9 mouse cellular contexts compared by ENCODE assay signal in genomic region chr12:3843371-3843861, GRCm38 (mm10). TPM values are rescaled to one million over a fixed set of nuclear protein-coding genes. Genes with fewer than 3 reads are reported as not detected.
DNase-seq lines count a peak whose midpoint lies in the region; ATAC-seq and TF ChIP-seq lines count a peak whose summit lies in the region.
"Had no signal": no experiment of that assay in that cellular context is flagged by ENCODE, and none has a peak within 500 bp of the region (broad histone marks: within the 10 kb centered on the region; RNA-seq: fewer than 3 reads in every experiment).

No protein-coding gene starts in this region.

- 19% methylated on average over 7 of the region's 7 CpGs for WGBS in heart, adult 2 months
- WGBS in embryonic facial prominence, embryonic 15.5 days, result 6% methylated on average over 7 of the region's 7 CpGs
- WGBS in hindbrain, embryonic 13.5 days, result 11% methylated on average over 7 of the region's 7 CpGs
- WGBS in midbrain, embryonic 16.5 days, result 10% methylated on average over 7 of the region's 7 CpGs

- no peak for TF ChIP-seq EP300 in heart, adult 2 months (IDR thresholded peaks at IDR 0.05; ENCODE audit: insufficient read depth, low read depth, low read length)

- H3K27ac ChIP-seq in heart, adult 2 months, result no peak overlapping the region; the same call in 1 of the 2 replicates
- H3K27ac ChIP-seq in embryonic facial prominence, embryonic 15.5 days (replicated peaks), result peak overlapping the region; percentile 59
- H3K27ac ChIP-seq in hindbrain, embryonic 13.5 days, result peak overlapping the region; percentile 70
- peak overlapping the region; percentile 49; the same call in 1 of the 2 replicates for H3K27ac ChIP-seq in midbrain, embryonic 16.5 days (ENCODE audit: low read length)
- H3K27ac ChIP-seq: liver, embryonic 15.5 days had no signal

- peaks cover 10% of the 10 kb centered on the region for H3K36me3 ChIP-seq in heart, adult 2 months (ENCODE audit: control insufficient read depth, insufficient read depth, low read length)
- H3K36me3 ChIP-seq in embryonic facial prominence, embryonic 15.5 days, result peaks cover 44% of the 10 kb centered on the region
- H3K36me3 ChIP-seq in hindbrain, embryonic 13.5 days, result peaks cover 40% of the 10 kb centered on the region
- H3K36me3 ChIP-seq in midbrain, embryonic 16.5 days (ENCODE audit: control insufficient read depth, insufficient read depth, low read length), result peaks cover 14% of the 10 kb centered on the region
- H3K36me3 ChIP-seq: liver, embryonic 15.5 days had no signal

- no peaks in the 10 kb centered on the region for H3K27me3 ChIP-seq in heart, adult 2 months (ENCODE audit: control insufficient read depth, insufficient read depth, low read length)
- H3K27me3 ChIP-seq in embryonic facial prominence, embryonic 15.5 days, result no peaks in the 10 kb centered on the region
- H3K27me3 ChIP-seq in hindbrain, embryonic 13.5 days, result no peaks in the 10 kb centered on the region
- no peaks in the 10 kb centered on the region for H3K27me3 ChIP-seq in midbrain, embryonic 16.5 days (ENCODE audit: control insufficient read depth, insufficient read depth, low read depth, low read length)
- H3K27me3 ChIP-seq: liver, embryonic 15.5 days had no signal

- TF ChIP-seq CTCF in heart, adult 2 months (IDR thresholded peaks at IDR 0.05), result no peak

- H3K9me3 ChIP-seq in embryonic facial prominence, embryonic 15.5 days (replicated peaks), result no peaks in the 10 kb centered on the region
- H3K9me3 ChIP-seq in hindbrain, embryonic 13.5 days, result no peaks in the 10 kb centered on the region
- H3K9me3 ChIP-seq in midbrain, embryonic 16.5 days (replicated peaks; ENCODE audit: control insufficient read depth, low read length, poor library complexity, severe bottlenecking), result no peaks in the 10 kb centered on the region
- H3K9me3 ChIP-seq: liver, embryonic 15.5 days had no signal

- H3K9ac ChIP-seq in heart, adult 2 months (ENCODE audit: low read depth, low read length), result no peak overlapping the region; the same call in 1 of the 2 replicates
- no peak overlapping the region for H3K9ac ChIP-seq in embryonic facial prominence, embryonic 15.5 days
- no peak overlapping the region for H3K9ac ChIP-seq in hindbrain, embryonic 13.5 days
- no peak overlapping the region for H3K9ac ChIP-seq in midbrain, embryonic 16.5 days (ENCODE audit: low read depth, low read length)
- H3K9ac ChIP-seq: liver, embryonic 15.5 days had no signal

- peak; percentile 34 to 44 for DNase-seq in heart, adult 2 months
- DNase-seq in heart, postnatal 36 days, result no peak
- DNase-seq in cerebellum, adult 9-11 months, result no peak
- no peak for DNase-seq in ovary, postnatal 36 days (ENCODE audit: low spot score)
- no peak for DNase-seq in cerebellum, postnatal 25 days

- ATAC-seq in embryonic facial prominence, embryonic 15.5 days (ENCODE audit: insufficient number of reproducible peaks, low FRiP score, low TSS enrichment, low read depth), result peak; percentile 76
- peak; percentile 53 for ATAC-seq in hindbrain, embryonic 13.5 days (ENCODE audit: low FRiP score)
- peak; percentile 53; the same call in 1 of the 2 replicates for ATAC-seq in midbrain, embryonic 16.5 days

- peaks cover 3% of the 10 kb centered on the region for H3K79me2 ChIP-seq in heart, adult 2 months (replicated peaks; ENCODE audit: control insufficient read depth, insufficient read depth, low read length)

- H3K4me1 ChIP-seq in heart, adult 2 months (ENCODE audit: control insufficient read depth, insufficient read depth, low read length), result peaks cover 15% of the 10 kb centered on the region
- H3K4me1 ChIP-seq in embryonic facial prominence, embryonic 15.5 days, result peaks cover 38% of the 10 kb centered on the region
- H3K4me1 ChIP-seq in hindbrain, embryonic 13.5 days (replicated peaks), result peaks cover 24% of the 10 kb centered on the region
- peaks cover 18% of the 10 kb centered on the region for H3K4me1 ChIP-seq in midbrain, embryonic 16.5 days (ENCODE audit: control insufficient read depth, insufficient read depth, low read length)

- no peak overlapping the region for H3K4me2 ChIP-seq in embryonic facial prominence, embryonic 15.5 days (replicated peaks)
- H3K4me2 ChIP-seq in hindbrain, embryonic 13.5 days, result no peak overlapping the region
- H3K4me2 ChIP-seq in midbrain, embryonic 16.5 days (ENCODE audit: low read length), result no peak overlapping the region
- H3K4me2 ChIP-seq: liver, embryonic 15.5 days had no signal

- no peak for TF ChIP-seq POLR2A in heart, adult 2 months (IDR thresholded peaks at IDR 0.05; ENCODE audit: insufficient read depth, low read depth, low read length)

- H3K4me3 ChIP-seq in heart, adult 2 months, result no peak overlapping the region
- H3K4me3 ChIP-seq in embryonic facial prominence, embryonic 15.5 days (replicated peaks), result no peak overlapping the region
- no peak overlapping the region for H3K4me3 ChIP-seq in hindbrain, embryonic 13.5 days
- no peak overlapping the region for H3K4me3 ChIP-seq in midbrain, embryonic 16.5 days (ENCODE audit: low read depth, low read length)
- H3K4me3 ChIP-seq: liver, embryonic 15.5 days had no signal

- intact Hi-C loops in heart, adult 2 months (cut with DNase I), result loop anchor here (5.0 kb wide), 1 partner anchor 81 kb away; no protein-coding TSS in a partner anchor
- intact Hi-C loops in heart, postnatal 36 days (cut with DNase I), result no loop called here

RNA-seq across cellular contexts. Expression of gene Dnmt3a, which starts 37.6 kb away (rescaled TPM):
- 10 to 100 TPM; 50.9 to 56.0 TPM for total RNA-seq in heart, adult 2 months (2021)
- 13.6 and 22.4 TPM in 2 replicates for polyA plus RNA-seq in heart, adult 2 months (2012; rRNA removed)
- total RNA-seq in heart, postnatal 36 days (2021), result 10 to 100 TPM; 71.7 to 75.8 TPM
- polyA plus RNA-seq in embryonic facial prominence, embryonic 15.5 days (2015; fragmentation: Nextera tagmentation; extraction: Ambion mirVana), result 114 and 135 TPM in 2 replicates
- 126 and 132 TPM in 2 replicates for polyA plus RNA-seq in hindbrain, embryonic 13.5 days (2015; fragmentation: Nextera tagmentation; extraction: Ambion mirVana)
- 112 and 125 TPM in 2 replicates for polyA plus RNA-seq in midbrain, embryonic 16.5 days (2015; fragmentation: Nextera tagmentation; extraction: Ambion mirVana)

Comparison
In these comparisons a context has a peak if more than half of its experiments do, and no peak if none do; other contexts are left out.
1. DNase-seq: peak in heart, adult 2 months (2 of 2); none in heart, postnatal 36 days (0 of 2), cerebellum, adult 9-11 months (single experiment), ovary, postnatal 36 days (single experiment) and cerebellum, postnatal 25 days (0 of 2).
2. Peak in every context shown above with its lines, with median percentiles within 50 percentile points of each other: ATAC-seq.